Mouse (Mus musculus): ENCODE data around the gene Gm13090. TPM values are rescaled to one million over a fixed set of nuclear protein-coding genes. Genes with fewer than 3 reads are reported as not detected.

The Gm13090 gene
- polyA plus RNA-seq, 1 experiment from 2014 or later: not detected

DNA sequence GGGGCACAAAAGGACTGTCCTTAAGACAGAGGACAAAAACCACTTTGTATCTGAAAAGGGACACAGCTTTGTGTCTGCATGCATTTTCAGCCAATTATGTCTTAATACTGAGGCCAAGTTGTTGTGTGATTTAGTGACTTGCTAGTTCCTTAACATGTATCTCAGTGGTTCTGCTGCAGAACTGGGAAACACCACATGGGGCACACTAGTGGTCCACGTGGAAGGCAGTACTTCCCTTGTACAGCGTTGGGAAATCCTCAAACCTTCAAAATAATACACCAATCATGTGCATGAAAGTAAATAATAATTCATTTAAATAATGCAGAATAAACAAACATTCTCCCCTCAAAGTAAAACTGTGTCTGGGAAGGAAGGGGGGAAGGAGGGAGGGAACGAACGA is 20.6 kb upstream of the Gm13090 start:
- H3K36me3 ChIP-seq: no peaks in the 10 kb centered on the region
- no peak overlapping the region for H3K4me2 ChIP-seq
- no peak for ATAC-seq (ENCODE audit: low read depth)
- WGBS (ENCODE audit: insufficient replicate concordance): 29% methylated on average over 4 of the region's 4 CpGs
- no peak overlapping the region for H3K9ac ChIP-seq
- DNase-seq: no peak
- H3K4me1 ChIP-seq (replicated peaks): no peaks in the 10 kb centered on the region
- peaks cover 4% of the 10 kb centered on the region; the same call in 1 of the 2 replicates for H3K27me3 ChIP-seq
- H3K9me3 ChIP-seq (replicated peaks): no peaks in the 10 kb centered on the region
- no peak overlapping the region for H3K27ac ChIP-seq
- H3K4me3 ChIP-seq (replicated peaks): no peak overlapping the region

DNA sequence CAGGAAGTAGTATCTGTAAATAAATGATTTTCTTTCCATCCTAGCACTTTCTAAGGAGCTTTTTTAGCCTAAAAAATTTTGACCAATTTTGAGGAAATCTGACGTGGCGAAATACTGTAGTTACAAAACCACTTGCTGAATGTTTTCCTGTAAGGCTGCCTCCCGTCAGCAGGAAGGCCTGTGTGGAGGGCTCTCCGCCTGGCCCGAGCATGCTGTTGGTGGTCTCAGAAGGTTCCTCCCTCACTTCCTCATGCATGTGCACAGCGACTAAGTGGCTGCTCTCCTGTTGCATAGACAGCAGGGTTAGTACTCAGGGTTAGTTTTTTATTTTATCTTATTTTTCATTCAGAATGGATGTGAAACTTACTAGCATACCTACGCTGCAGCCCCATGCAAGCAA is 18.4 kb upstream of the Gm13090 start:
- no peak overlapping the region for H3K9ac ChIP-seq
- no peaks in the 10 kb centered on the region for H3K4me1 ChIP-seq (replicated peaks)
- 39% methylated on average over 7 of the region's 7 CpGs for WGBS (ENCODE audit: insufficient replicate concordance)
- no peak overlapping the region for H3K4me3 ChIP-seq (replicated peaks)
- H3K4me2 ChIP-seq: no peak overlapping the region
- DNase-seq (no peak), ATAC-seq (ENCODE audit: low read depth) (no peak)
- H3K9me3 ChIP-seq (replicated peaks): no peaks in the 10 kb centered on the region
- no peaks in the 10 kb centered on the region for H3K27me3 ChIP-seq
- H3K27ac ChIP-seq: no peak overlapping the region
- H3K36me3 ChIP-seq: no peaks in the 10 kb centered on the region

DNA sequence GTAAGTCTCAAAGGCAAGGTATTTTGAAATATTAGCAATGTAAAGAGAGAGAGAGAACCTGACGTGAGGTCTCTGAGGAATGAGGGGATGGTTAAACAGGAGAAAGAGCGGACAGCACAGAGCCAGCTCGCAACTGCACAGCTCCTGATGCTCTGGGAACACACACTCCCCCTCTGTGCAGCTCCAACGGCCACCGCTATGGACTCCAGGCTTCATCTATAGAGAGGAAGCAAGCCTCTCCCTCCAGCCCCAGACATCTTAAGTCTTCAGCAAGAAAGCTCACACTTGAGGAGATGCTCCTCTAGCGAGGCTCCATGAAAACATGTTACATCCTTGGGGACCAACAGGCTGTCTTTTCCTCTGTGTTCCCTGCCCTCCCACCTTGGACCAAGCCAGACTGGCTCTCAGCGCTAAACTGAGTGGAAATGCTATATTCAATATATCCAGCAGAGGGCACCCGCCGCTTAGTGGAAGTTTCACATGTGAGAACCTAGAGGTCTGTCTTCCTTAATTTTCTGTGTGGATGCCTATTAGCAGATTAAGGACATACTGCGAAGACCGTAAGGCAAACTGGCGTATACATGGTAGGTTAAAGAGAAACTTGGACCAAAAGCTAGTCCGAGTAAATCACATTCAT is 16.1 kb upstream of the Gm13090 start:
- no peak for ATAC-seq (ENCODE audit: low read depth)
- no peak for DNase-seq
- no peaks in the 10 kb centered on the region for H3K27me3 ChIP-seq
- no peak overlapping the region for H3K4me3 ChIP-seq (replicated peaks)
- H3K9me3 ChIP-seq (replicated peaks): no peaks in the 10 kb centered on the region
- H3K4me2 ChIP-seq: no peak overlapping the region
- H3K4me1 ChIP-seq (replicated peaks): no peaks in the 10 kb centered on the region
- no peak overlapping the region for H3K9ac ChIP-seq
- H3K36me3 ChIP-seq: no peaks in the 10 kb centered on the region
- WGBS (ENCODE audit: insufficient replicate concordance): 44% methylated on average over 13 of the region's 13 CpGs
- no peak overlapping the region for H3K27ac ChIP-seq

DNA sequence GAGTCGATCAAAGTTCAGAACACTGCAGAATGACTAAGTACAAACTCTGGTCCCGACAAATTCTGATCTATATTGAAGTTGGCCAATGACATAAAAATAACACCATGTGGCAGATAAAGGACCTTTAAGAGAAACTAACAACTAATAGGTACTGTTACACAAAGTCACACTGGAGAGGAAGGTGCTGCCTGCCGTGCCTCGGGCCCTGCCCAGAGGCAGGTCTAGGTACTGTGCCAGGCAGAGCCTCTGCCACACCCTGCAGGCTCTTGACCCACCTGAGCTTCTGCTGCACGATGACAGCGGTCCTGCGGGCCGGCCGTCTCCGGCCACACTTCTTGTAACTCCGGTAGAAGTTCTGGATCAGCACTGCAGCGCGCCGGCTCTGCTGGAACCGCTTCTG is 14.6 kb upstream of the Gm13090 start:
- H3K36me3 ChIP-seq: no peaks in the 10 kb centered on the region
- no peak for DNase-seq
- ATAC-seq (ENCODE audit: low read depth): no peak

DNA sequence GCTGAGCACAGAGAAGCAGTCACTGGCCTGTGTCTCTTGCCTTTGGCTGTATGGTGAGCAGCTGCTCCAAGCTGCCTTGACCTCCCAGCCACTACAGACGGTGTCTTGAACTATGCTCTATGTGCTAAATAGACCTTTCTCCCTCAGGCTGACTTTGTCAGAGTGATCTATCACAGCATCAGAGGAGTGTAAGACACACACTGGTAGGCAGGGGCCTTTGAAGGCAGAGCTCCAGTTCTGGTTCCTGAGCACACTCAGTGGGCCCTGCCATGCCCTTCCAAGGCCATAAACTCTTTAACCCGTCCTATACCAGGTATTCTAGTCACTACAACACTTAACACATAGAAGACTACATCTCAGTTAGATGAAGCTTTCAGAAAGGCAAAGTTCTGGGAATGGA is 8.0 kb upstream of the Gm13090 start:
- no peak overlapping the region for H3K9ac ChIP-seq
- no peaks in the 10 kb centered on the region for H3K27me3 ChIP-seq
- H3K36me3 ChIP-seq: no peaks in the 10 kb centered on the region
- H3K27ac ChIP-seq: no peak overlapping the region
- 48% methylated on average over 2 of the region's 2 CpGs for WGBS (ENCODE audit: insufficient replicate concordance)
- no peak overlapping the region for H3K4me2 ChIP-seq
- no peaks in the 10 kb centered on the region for H3K4me1 ChIP-seq (replicated peaks)
- no peak for ATAC-seq (ENCODE audit: low read depth)
- no peaks in the 10 kb centered on the region for H3K9me3 ChIP-seq (replicated peaks)
- DNase-seq: no peak
- no peak overlapping the region for H3K4me3 ChIP-seq (replicated peaks)

More for the DNA sequence above, 14.6 kb upstream of the Gm13090 start:
- no peak overlapping the region for H3K27ac ChIP-seq
- 84% methylated on average over 15 of the region's 15 CpGs for WGBS (ENCODE audit: insufficient replicate concordance)
- no peaks in the 10 kb centered on the region for H3K4me1 ChIP-seq (replicated peaks)
- no peak overlapping the region for H3K4me2 ChIP-seq
- no peaks in the 10 kb centered on the region for H3K27me3 ChIP-seq
- no peak overlapping the region for H3K4me3 ChIP-seq (replicated peaks)
- no peak overlapping the region for H3K9ac ChIP-seq
- no peaks in the 10 kb centered on the region for H3K9me3 ChIP-seq (replicated peaks)

DNA sequence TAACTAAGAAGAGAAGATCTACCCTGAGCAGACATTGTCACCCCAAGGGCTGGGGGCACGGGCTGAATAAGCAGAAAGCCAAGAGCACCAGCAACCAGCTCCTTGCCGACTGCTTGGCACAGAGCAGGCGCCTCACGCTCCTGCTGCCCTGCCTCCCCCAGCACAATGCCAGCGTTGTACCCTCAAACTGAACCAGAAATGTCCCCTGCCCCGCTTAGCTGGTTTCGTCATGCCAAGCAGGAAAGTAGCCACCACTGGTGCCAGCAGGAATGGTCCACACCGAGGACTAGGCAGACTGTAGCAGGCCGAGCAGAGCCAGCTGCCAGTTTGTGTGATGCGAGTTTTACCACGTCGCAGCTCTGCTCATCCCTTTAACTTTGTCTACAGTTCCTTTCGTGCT is 7.4 kb upstream of the Gm13090 start:
- no peak for ATAC-seq (ENCODE audit: low read depth)
- 71% methylated on average over 13 of the region's 13 CpGs for WGBS (ENCODE audit: insufficient replicate concordance)
- no peaks in the 10 kb centered on the region for H3K36me3 ChIP-seq

DNA sequence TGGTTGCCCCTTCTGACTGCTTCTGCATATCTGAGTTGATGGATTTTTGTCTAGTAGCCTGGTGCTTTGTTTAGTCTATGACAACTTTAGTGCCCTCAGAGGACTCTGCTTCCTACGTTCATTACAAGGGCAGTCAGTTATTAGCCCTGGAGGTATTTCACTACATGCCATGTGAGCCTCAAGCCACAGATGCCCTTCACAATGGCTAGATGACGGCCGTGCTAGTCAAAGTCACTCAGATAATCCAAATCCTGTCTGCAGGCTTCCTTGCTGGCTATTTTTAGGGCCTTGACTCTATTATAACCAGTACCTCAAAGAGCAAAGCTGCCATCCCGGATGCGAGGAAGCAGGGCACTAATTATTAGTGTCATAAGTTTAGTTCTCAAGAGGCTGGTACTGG is 6.3 kb upstream of the Gm13090 start:
- 65% methylated on average over 5 of the region's 5 CpGs for WGBS (ENCODE audit: insufficient replicate concordance)
- Histone ChIP-seq H3K9me3 (replicated peaks) (no peaks in the 10 kb centered on the region), H3K27ac (no peak overlapping the region), H3K36me3 (no peaks in the 10 kb centered on the region), H3K27me3 (no peaks in the 10 kb centered on the region), H3K4me1 (replicated peaks) (no peaks in the 10 kb centered on the region), H3K9ac (no peak overlapping the region), H3K4me2 (no peak overlapping the region), H3K4me3 (replicated peaks) (no peak overlapping the region)
- no peak for ATAC-seq (ENCODE audit: low read depth)
- DNase-seq: no peak

More for the DNA sequence above, 7.4 kb upstream of the Gm13090 start:
- Histone ChIP-seq H3K9ac (no peak overlapping the region), H3K27ac (no peak overlapping the region), H3K4me1 (replicated peaks) (no peaks in the 10 kb centered on the region), H3K27me3 (no peaks in the 10 kb centered on the region), H3K4me3 (replicated peaks) (no peak overlapping the region), H3K4me2 (no peak overlapping the region), H3K9me3 (replicated peaks) (no peaks in the 10 kb centered on the region)
- DNase-seq: no peak

DNA sequence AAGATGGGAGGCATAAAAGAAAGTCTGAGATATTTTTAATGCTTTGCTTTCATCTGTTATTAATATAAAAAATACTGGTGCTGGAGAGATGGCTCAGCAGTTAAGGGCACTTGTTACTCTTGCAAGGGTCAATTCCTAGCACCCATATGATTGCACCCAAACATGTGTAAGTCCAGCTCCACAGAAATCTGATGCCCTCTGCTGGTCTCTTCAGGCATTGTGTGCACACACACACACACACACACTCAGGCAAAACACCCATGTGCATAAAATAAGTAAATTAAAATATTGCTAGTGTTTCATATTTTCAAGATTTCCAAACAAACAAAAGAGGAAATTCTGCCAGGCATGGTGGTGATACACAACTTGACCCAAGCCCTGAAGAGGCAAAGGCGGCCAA is 2.0 kb upstream of the Gm13090 start:
- no peak overlapping the region for H3K27ac ChIP-seq
- H3K4me2 ChIP-seq: no peak overlapping the region
- H3K4me3 ChIP-seq (replicated peaks): no peak overlapping the region
- H3K9me3 ChIP-seq (replicated peaks): no peaks in the 10 kb centered on the region
- H3K4me1 ChIP-seq (replicated peaks): no peaks in the 10 kb centered on the region
- ATAC-seq (ENCODE audit: low read depth) (no peak), DNase-seq (no peak)
- H3K9ac ChIP-seq: no peak overlapping the region
- WGBS (ENCODE audit: insufficient replicate concordance): 74% methylated on average over 1 of the region's 1 CpGs
- H3K27me3 ChIP-seq: no peaks in the 10 kb centered on the region
- H3K36me3 ChIP-seq: no peaks in the 10 kb centered on the region

DNA sequence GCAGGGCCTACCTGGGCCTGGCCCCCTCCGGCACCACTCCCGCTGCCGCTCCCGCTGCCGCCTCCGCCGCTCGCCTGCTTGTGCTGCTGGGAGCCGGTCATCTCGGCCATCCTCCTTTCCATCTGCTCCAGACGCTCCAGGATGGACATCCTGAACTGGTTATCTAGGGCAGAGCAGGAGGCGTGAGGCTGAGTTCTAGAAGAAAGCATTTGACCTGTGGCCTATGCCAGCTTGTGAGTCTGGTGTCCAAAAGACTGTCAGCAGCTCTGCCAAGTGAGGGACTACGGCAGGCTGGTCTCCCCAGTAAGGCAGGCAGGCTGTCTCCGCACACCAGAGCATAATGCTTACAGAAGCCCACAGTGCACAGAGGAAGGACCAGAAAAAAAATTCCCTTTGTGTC is 551 bp upstream of the Gm13090 start:
- WGBS (ENCODE audit: insufficient replicate concordance): 81% methylated on average over 14 of the region's 14 CpGs
- H3K9me3 ChIP-seq (replicated peaks): no peaks in the 10 kb centered on the region
- no peaks in the 10 kb centered on the region for H3K4me1 ChIP-seq (replicated peaks)
- no peak overlapping the region for H3K9ac ChIP-seq
- H3K4me3 ChIP-seq (replicated peaks): no peak overlapping the region
- no peak for ATAC-seq (ENCODE audit: low read depth)
- H3K27me3 ChIP-seq: no peaks in the 10 kb centered on the region
- H3K4me2 ChIP-seq: no peak overlapping the region
- DNase-seq: no peak
- no peak overlapping the region for H3K27ac ChIP-seq
- no peaks in the 10 kb centered on the region for H3K36me3 ChIP-seq

DNA sequence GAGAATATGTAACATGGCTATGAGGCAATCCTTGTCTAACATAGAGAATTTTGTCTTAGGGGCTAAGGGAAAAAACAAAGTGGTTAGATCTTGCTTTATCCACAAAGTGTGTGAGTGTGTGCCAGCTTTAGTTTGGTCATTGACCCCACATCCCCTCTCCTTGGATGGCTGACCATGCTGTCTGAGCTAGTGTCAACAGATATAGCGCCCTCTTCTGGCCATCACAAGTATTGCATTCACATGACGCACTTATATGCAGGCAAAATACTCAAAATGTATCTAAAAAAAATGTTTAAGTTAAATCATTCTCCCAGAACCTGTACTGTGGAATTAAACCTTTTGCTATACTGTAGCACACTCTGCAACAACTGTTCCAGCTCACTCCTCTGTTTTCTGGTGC is 5.8 kb downstream of the Gm13090 start:
- no peak for DNase-seq
- Histone ChIP-seq H3K9ac (no peak overlapping the region), H3K4me3 (replicated peaks) (no peak overlapping the region), H3K27me3 (no peaks in the 10 kb centered on the region), H3K27ac (no peak overlapping the region), H3K4me1 (replicated peaks) (no peaks in the 10 kb centered on the region), H3K4me2 (no peak overlapping the region), H3K36me3 (no peaks in the 10 kb centered on the region), H3K9me3 (replicated peaks) (no peaks in the 10 kb centered on the region)
- no peak for ATAC-seq (ENCODE audit: low read depth)
- 27% methylated on average over 2 of the region's 2 CpGs for WGBS (ENCODE audit: insufficient replicate concordance)

DNA sequence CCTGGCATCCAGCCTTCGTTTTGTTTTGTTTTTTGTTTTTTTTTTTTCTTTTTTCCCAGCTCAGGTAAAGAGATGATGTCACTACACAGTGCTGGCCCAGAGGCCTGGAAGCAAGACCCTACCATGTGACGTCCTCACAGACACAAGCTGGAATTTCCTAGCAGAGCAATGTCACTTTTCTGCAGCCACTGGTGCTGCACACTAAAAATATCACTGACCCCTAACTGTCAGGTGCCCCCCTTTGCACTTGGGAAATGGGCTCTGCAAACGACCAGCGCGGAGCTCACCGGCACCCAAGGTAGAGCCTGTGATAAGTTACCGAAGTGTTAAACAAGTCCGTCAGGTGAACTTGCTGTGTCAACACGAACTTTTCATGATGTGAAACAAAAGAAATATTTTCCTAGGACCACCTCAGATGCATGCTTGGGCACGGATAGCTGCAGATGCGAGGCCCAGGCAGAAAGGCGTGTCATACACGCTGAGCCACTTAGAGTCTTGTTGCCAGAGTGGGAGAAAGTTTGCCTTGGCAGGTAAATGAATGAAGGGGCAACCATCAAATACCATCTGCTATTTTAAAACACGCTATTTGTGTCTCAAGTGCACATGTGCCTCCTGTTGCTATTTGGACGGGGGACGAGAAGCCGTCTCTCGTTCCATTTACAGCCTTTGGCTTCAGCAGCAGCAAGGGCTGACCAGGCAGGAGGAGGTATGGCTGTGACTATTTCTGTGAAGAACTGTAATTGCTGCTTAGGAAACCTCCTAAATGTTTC is 7.1 kb downstream of the Gm13090 start:
- Histone ChIP-seq H3K4me1 (replicated peaks) (no peaks in the 10 kb centered on the region), H3K9me3 (replicated peaks) (no peaks in the 10 kb centered on the region; the same call in 1 of the 2 replicates), H3K9ac (no peak overlapping the region), H3K27me3 (no peaks in the 10 kb centered on the region), H3K36me3 (no peaks in the 10 kb centered on the region), H3K4me2 (no peak overlapping the region), H3K4me3 (replicated peaks) (no peak overlapping the region), H3K27ac (no peak overlapping the region)
- DNase-seq (no peak), ATAC-seq (ENCODE audit: low read depth) (no peak)
- WGBS (ENCODE audit: insufficient replicate concordance): 76% methylated on average over 18 of the region's 18 CpGs

DNA sequence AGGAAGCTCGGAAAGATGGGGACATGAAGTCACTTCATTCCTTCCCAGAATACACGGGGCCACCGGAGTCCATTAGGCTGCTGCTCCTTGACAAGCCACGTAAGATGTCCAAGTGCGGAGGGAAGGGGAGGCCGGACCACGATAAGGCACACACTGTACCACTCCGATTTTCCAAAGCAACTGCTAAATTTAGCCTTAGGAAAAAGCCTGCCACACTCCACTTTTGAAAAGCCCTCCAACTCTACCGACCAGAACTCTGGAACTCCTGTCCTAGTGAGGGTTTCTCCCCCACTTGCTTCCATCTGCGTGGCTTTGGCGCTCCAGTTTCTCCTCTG is 7.7 kb downstream of the Gm13090 start:
- H3K27ac ChIP-seq: no peak overlapping the region
- H3K4me1 ChIP-seq (replicated peaks): no peaks in the 10 kb centered on the region
- H3K9me3 ChIP-seq (replicated peaks): no peaks in the 10 kb centered on the region; the same call in 1 of the 2 replicates
- no peak overlapping the region for H3K4me3 ChIP-seq (replicated peaks)
- ATAC-seq (ENCODE audit: low read depth): no peak
- H3K9ac ChIP-seq: no peak overlapping the region
- H3K27me3 ChIP-seq: no peaks in the 10 kb centered on the region
- 73% methylated on average over 11 of the region's 11 CpGs for WGBS (ENCODE audit: insufficient replicate concordance)
- no peaks in the 10 kb centered on the region for H3K36me3 ChIP-seq
- no peak overlapping the region for H3K4me2 ChIP-seq
- no peak for DNase-seq
